Comparison of ENCODE assay signal across 19 mouse cellular contexts in genomic region chr14:55793946-55794345, GRCm38 (mm10). TPM values are rescaled to one million over a fixed set of nuclear protein-coding genes. Genes with fewer than 3 reads are reported as not detected.
DNase-seq lines count a peak whose midpoint lies in the region; ATAC-seq and TF ChIP-seq lines count a peak whose summit lies in the region.
"Had no signal": no experiment of that assay in that cellular context is flagged by ENCODE, and none has a peak within 500 bp of the region (broad histone marks: within the 10 kb centered on the region; RNA-seq: fewer than 3 reads in every experiment).

No protein-coding gene starts in this region.

- peaks cover 4% of the 10 kb centered on the region; the same call in 1 of the 2 replicates for H3K4me1 ChIP-seq in lung, embryonic 14.5 days (ENCODE audit: insufficient read depth)
- H3K4me1 ChIP-seq: hindbrain, embryonic 15.5 days; midbrain, embryonic 15.5 days had no signal

- no peak overlapping the region for H3K4me3 ChIP-seq in lung, embryonic 14.5 days (ENCODE audit: low read depth, low read length)
- H3K4me3 ChIP-seq: hindbrain, embryonic 15.5 days; midbrain, embryonic 15.5 days; neural tube, embryonic 12.5 days had no signal

- DNase-seq in gastrocnemius, postnatal 10 days, result peak; percentile 4
- no peak for DNase-seq in gastrocnemius, adult 18-20 months (ENCODE audit: low spot score)
- peak; percentile 56 for DNase-seq in lung, embryonic 14.5 days
- DNase-seq in lung, postnatal 36 days, result no peak
- peak; percentile 11 to 53 for DNase-seq in urinary bladder, postnatal 4 days (ENCODE audit: low spot score in 2 of 2)
- DNase-seq in urinary bladder, postnatal 14 days (ENCODE audit: low spot score), result no peak
- DNase-seq in natural killer cell, adult 2 months (ENCODE audit: low spot score in 2 of 2), result no peak
- DNase-seq: adrenal gland, postnatal 10 days; cerebellum, adult 2 months; kidney, adult 11 months; left cerebral cortex, postnatal 4 days; right cerebral cortex, postnatal 14 days had no signal

- H3K27me3 ChIP-seq in lung, embryonic 14.5 days (ENCODE audit: insufficient read depth, low read length), result no peaks in the 10 kb centered on the region

- no peak overlapping the region for H3K27ac ChIP-seq in lung, embryonic 14.5 days (ENCODE audit: low read depth)
- H3K27ac ChIP-seq: hindbrain, embryonic 15.5 days; midbrain, embryonic 15.5 days; neural tube, embryonic 12.5 days had no signal

- H3K9me3 ChIP-seq in lung, embryonic 14.5 days (ENCODE audit: low read depth, low read length), result no peaks in the 10 kb centered on the region
- H3K9me3 ChIP-seq: hindbrain, embryonic 15.5 days; midbrain, embryonic 15.5 days; neural tube, embryonic 12.5 days had no signal

- no peaks in the 10 kb centered on the region for H3K36me3 ChIP-seq in lung, embryonic 14.5 days (ENCODE audit: insufficient read depth)
- H3K36me3 ChIP-seq: hindbrain, embryonic 15.5 days; midbrain, embryonic 15.5 days; neural tube, embryonic 12.5 days had no signal

- no peak overlapping the region for H3K4me2 ChIP-seq in lung, embryonic 14.5 days
- H3K4me2 ChIP-seq: hindbrain, embryonic 15.5 days; liver, embryonic 11.5 days; midbrain, embryonic 15.5 days; neural tube, embryonic 12.5 days had no signal

- TF ChIP-seq CTCF in lung, embryonic 14.5 days (IDR thresholded peaks at IDR 0.05; ENCODE audit: low read depth), result no peak

- WGBS in lung, embryonic 14.5 days, result 56% methylated on average over 2 of the region's 2 CpGs

- H3K9ac ChIP-seq in lung, embryonic 14.5 days, result no peak overlapping the region
- H3K9ac ChIP-seq: hindbrain, embryonic 15.5 days; midbrain, embryonic 15.5 days; neural tube, embryonic 12.5 days had no signal

- ATAC-seq in lung, embryonic 14.5 days (ENCODE audit: insufficient read depth), result no peak
- ATAC-seq in granulocyte monocyte progenitor cell, adult 5-6 weeks (replicated peaks; ENCODE audit: poor library complexity, severe bottlenecking), result no peak
- ATAC-seq: forebrain, embryonic 14.5 days; midbrain, embryonic 15.5 days had no signal

RNA-seq across cellular contexts. Expression of gene Ripk3, which starts 5.3 kb away (rescaled TPM):
- total RNA-seq in gastrocnemius, postnatal 10 days (2021), result 1 to 10 TPM; 3.9 to 4.2 TPM
- total RNA-seq in gastrocnemius, adult 18-20 months (2021), result 1 to 10 TPM; 1.6 to 2.5 TPM
- polyA plus RNA-seq in lung, embryonic 14.5 days (2014; fragmentation: Nextera tagmentation; extraction: Ambion mirVana), result 42.5 and 51.4 TPM in 2 replicates
- 104 and 157 TPM in 2 replicates for total RNA-seq in granulocyte monocyte progenitor cell, adult 5-6 weeks (2014; fragmentation: Nextera tagmentation)
- 40.9 and 42.4 TPM in 2 replicates for total RNA-seq in granulocyte monocyte progenitor cell, adult 5-6 weeks (2017)

RNA-seq across cellular contexts. Expression of gene Adcy4, which starts 10.1 kb away (rescaled TPM):
- total RNA-seq in gastrocnemius, postnatal 10 days (2021), result 1 to 10 TPM; 5.9 to 9.4 TPM
- 1 to 10 TPM; 3.8 to 9.1 TPM for total RNA-seq in gastrocnemius, adult 18-20 months (2021)
- polyA plus RNA-seq in lung, embryonic 14.5 days (2014; fragmentation: Nextera tagmentation; extraction: Ambion mirVana), result 11.6 and 14.1 TPM in 2 replicates
- not detected in 2 replicates for total RNA-seq in granulocyte monocyte progenitor cell, adult 5-6 weeks (2014; fragmentation: Nextera tagmentation)
- total RNA-seq in granulocyte monocyte progenitor cell, adult 5-6 weeks (2017), result not detected in 2 replicates
- total RNA-seq: megakaryocyte progenitor cell, adult 5-6 weeks had no signal

RNA-seq across cellular contexts. Expression of gene Ltb4r1, which starts 28.2 kb away (rescaled TPM):
- under 1 TPM; 0.16 to 0.61 TPM for total RNA-seq in gastrocnemius, postnatal 10 days (2021)
- total RNA-seq in gastrocnemius, adult 18-20 months (2021), result under 1 TPM; 0.16 to 0.17 TPM
- polyA plus RNA-seq in lung, embryonic 14.5 days (2014; fragmentation: Nextera tagmentation; extraction: Ambion mirVana), result 0.31 and 0.64 TPM in 2 replicates
- total RNA-seq in granulocyte monocyte progenitor cell, adult 5-6 weeks (2014; fragmentation: Nextera tagmentation), result 19.4 and 23.3 TPM in 2 replicates
- 19.8 and 25.8 TPM in 2 replicates for total RNA-seq in granulocyte monocyte progenitor cell, adult 5-6 weeks (2017)

RNA-seq across cellular contexts. Expression of gene Nfatc4, which starts 29.0 kb away (rescaled TPM):
- 10 to 100 TPM in 1 of 2 experiments, 1 to 10 TPM in 1; 9.3 to 14.8 TPM for total RNA-seq in gastrocnemius, postnatal 10 days (2021)
- total RNA-seq in gastrocnemius, adult 18-20 months (2021), result 1 to 10 TPM; 1.5 to 3.3 TPM
- 58.8 and 66.1 TPM in 2 replicates for polyA plus RNA-seq in lung, embryonic 14.5 days (2014; fragmentation: Nextera tagmentation; extraction: Ambion mirVana)
- not detected in 2 replicates for total RNA-seq in granulocyte monocyte progenitor cell, adult 5-6 weeks (2014; fragmentation: Nextera tagmentation)
- total RNA-seq in granulocyte monocyte progenitor cell, adult 5-6 weeks (2017), result not detected in 2 replicates
- total RNA-seq: megakaryocyte progenitor cell, adult 5-6 weeks had no signal

RNA-seq across cellular contexts. Expression of gene Ltb4r2, which starts 32.7 kb away (rescaled TPM):
- total RNA-seq in gastrocnemius, postnatal 10 days (2021), result under 1 TPM; 0.07 to 0.14 TPM
- total RNA-seq in gastrocnemius, adult 18-20 months (2021), result not detected
- 0.19 and 0.70 TPM in 2 replicates for polyA plus RNA-seq in lung, embryonic 14.5 days (2014; fragmentation: Nextera tagmentation; extraction: Ambion mirVana)
- total RNA-seq in granulocyte monocyte progenitor cell, adult 5-6 weeks (2014; fragmentation: Nextera tagmentation), result 0.56 and 2.1 TPM in 2 replicates
- 0.34 TPM in 1 of 2 replicates, not detected in the other for total RNA-seq in granulocyte monocyte progenitor cell, adult 5-6 weeks (2017)

Comparison
In these comparisons a context has a peak if more than half of its experiments do, and no peak if none do; other contexts are left out.
1. DNase-seq: peak in gastrocnemius, postnatal 10 days (single experiment), lung, embryonic 14.5 days (single experiment) and urinary bladder, postnatal 4 days (2 of 2); none in gastrocnemius, adult 18-20 months (single experiment), lung, postnatal 36 days (single experiment), urinary bladder, postnatal 14 days (single experiment) and natural killer cell, adult 2 months (0 of 2).
2. RNA of gene Ripk3, which starts 5.3 kb away (total RNA-seq): 40.9 to 157 TPM in granulocyte monocyte progenitor cell, adult 5-6 weeks; 3.9 to 4.2 TPM in gastrocnemius, postnatal 10 days and 1.6 to 2.5 TPM in gastrocnemius, adult 18-20 months; every median in the first group is over 4 times any median in the second.
3. RNA of gene Adcy4, which starts 10.1 kb away (total RNA-seq): 5.9 to 9.4 TPM in gastrocnemius, postnatal 10 days and 3.8 to 9.1 TPM in gastrocnemius, adult 18-20 months; not detected in granulocyte monocyte progenitor cell, adult 5-6 weeks; every median in the first group is over 4 times any median in the second.
4. RNA of gene Ltb4r1, which starts 28.2 kb away (total RNA-seq): 19.4 to 25.8 TPM in granulocyte monocyte progenitor cell, adult 5-6 weeks; 0.16 to 0.61 TPM in gastrocnemius, postnatal 10 days and 0.16 to 0.17 TPM in gastrocnemius, adult 18-20 months; every median in the first group is over 10 times any median in the second.